Mouse (Mus musculus) kidney, adult 2 months (tissue): ENCODE results near the gene Meis2.

ENCODE experiments used
- CTCF ChIP-seq: fragments of 200-500 bp; conservative IDR thresholded peaks from 2 replicates; pipeline ENCODE4 v1.5.1; 2011; ENCODE audit warnings: low read depth, mild to moderate bottlenecking, control low read depth, low read length, moderate library complexity, mixed read lengths; ENCODE audit not compliant: insufficient read depth, insufficient read length
- POLR2A ChIP-seq: fragments of 200-500 bp; IDR thresholded peaks from one replicate; pipeline ENCODE4 v1.6.1; 2011; ENCODE audit warnings: low read depth, low read length, control low read depth

DNA sequence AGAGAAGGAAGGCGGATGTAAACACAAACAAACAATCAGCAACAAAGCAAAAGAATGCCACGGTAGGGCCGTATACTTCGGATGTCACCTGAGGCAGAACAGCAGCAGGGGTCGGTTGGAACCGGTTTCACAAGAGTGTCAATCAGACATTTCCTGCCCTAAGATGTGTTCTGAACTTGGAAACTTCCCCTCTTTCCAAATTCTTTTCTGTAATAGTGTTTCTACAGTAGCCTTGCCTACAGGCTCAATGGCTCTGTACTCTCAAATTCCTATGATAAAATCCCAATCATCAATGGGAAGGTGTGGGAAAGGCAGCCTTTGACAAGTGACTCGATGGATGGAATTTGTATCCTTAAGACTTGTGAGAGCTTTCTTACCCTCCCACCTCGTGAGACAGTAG is 96.4 kb downstream of the Meis2 start:
- TF ChIP-seq POLR2A = no peak
- no peak for TF ChIP-seq CTCF
